Mouse (Mus musculus) embryo, embryonic 10.5 days (tissue): ENCODE measurements around the gene Ndufb2.

Source experiments
- DNase-seq: peaks from one replicate; pipeline ENCODE4 v3.0.0-alpha.2; 2015; ENCODE audit warnings: low spot score

The Ndufb2 gene

GRCm38 (mm10) chr6:39580558-39580957 is 11.8 kb upstream of the Ndufb2 start:
- DNase-seq, result no peak

- no peak for DNase-seq
These were observed 11.1 kb upstream of the Ndufb2 start for GRCm38 (mm10) chr6:39581087-39581784.

- DNase-seq, result no peak
These were observed 6.9 kb upstream of the Ndufb2 start, which contains the start of gene Gm42420 for GRCm38 (mm10) chr6:39585517-39585916. Gene Gm42420, plus strand, starts transcription at chr6:39585753.

- no peak for DNase-seq
These were observed 893 bp upstream of the Ndufb2 start for GRCm38 (mm10) chr6:39591481-39591880.

- no peak for DNase-seq
These were observed 8.5 kb downstream of the Ndufb2 start for GRCm38 (mm10) chr6:39600851-39601250.

- no peak for DNase-seq
These were observed 9.5 kb downstream of the Ndufb2 start for GRCm38 (mm10) chr6:39601828-39602227.

GRCm38 (mm10) chr6:39604565-39604964 is 12.2 kb downstream of the Ndufb2 start:
- DNase-seq, result no peak

GRCm38 (mm10) chr6:39606056-39606455 is 13.7 kb downstream of the Ndufb2 start:
- DNase-seq, result no peak

- no peak for DNase-seq
These were observed 14.5 kb downstream of the Ndufb2 start for GRCm38 (mm10) chr6:39606862-39607261.

- no peak for DNase-seq
These were observed 15.0 kb downstream of the Ndufb2 start for GRCm38 (mm10) chr6:39607365-39607764.

GRCm38 (mm10) chr6:39610207-39610606 is 17.8 kb downstream of the Ndufb2 start:
- no peak for DNase-seq

- DNase-seq, result no peak
These were observed 18.9 kb downstream of the Ndufb2 start for GRCm38 (mm10) chr6:39611296-39611695.
